In genomic region chr5:112077840-112078600, GRCm38 (mm10) we compare ENCODE assay signal across 9 mouse cellular contexts.
DNase-seq lines count a peak whose midpoint lies in the region; ATAC-seq and TF ChIP-seq lines count a peak whose summit lies in the region.
"Had no signal": no experiment of that assay in that cellular context is flagged by ENCODE, and none has a peak within 500 bp of the region (broad histone marks: within the 10 kb centered on the region; RNA-seq: fewer than 3 reads in every experiment).

No protein-coding gene starts in this region.

- no peaks in the 10 kb centered on the region for H3K36me3 ChIP-seq in kidney, embryonic 16.5 days (ENCODE audit: insufficient read depth, low read length)
- no peaks in the 10 kb centered on the region for H3K36me3 ChIP-seq in MEL (ENCODE audit: control insufficient read depth in 1 of 2, insufficient read depth in 2 of 2, low read length in 2 of 2)
- H3K36me3 ChIP-seq: embryonic facial prominence, embryonic 15.5 days had no signal

- peak; percentile 15 for DNase-seq in kidney, adult 9 months
- DNase-seq in MEL (ENCODE audit: low read depth, low spot score) = peak; percentile 10
- DNase-seq in c-Kit-positive CD71-positive TER-119-positive erythroid progenitor cells, embryonic 14.5 days (ENCODE audit: low spot score) = peak; percentile 3
- DNase-seq in layer of hippocampus, postnatal 10 days (ENCODE audit: low spot score in 2 of 2) = peak; percentile 70 to 72
- peak; percentile 67 for DNase-seq in retina, postnatal 7 days (ENCODE audit: low read depth, low spot score)
- no peak for DNase-seq in Muller cell, postnatal 12 days (ENCODE audit: inconsistent ontology term)
- no peak for DNase-seq in ovary, postnatal 10 days (ENCODE audit: low spot score)

- no peak for TF ChIP-seq RAD21 in MEL (IDR thresholded peaks at IDR 0.05; ENCODE audit: low read depth, low read length)

- H3K27me3 ChIP-seq in kidney, embryonic 16.5 days (ENCODE audit: insufficient read depth, low read length) = no peaks in the 10 kb centered on the region
- no peaks in the 10 kb centered on the region for H3K27me3 ChIP-seq in MEL (ENCODE audit: control insufficient read depth in 1 of 2, insufficient read depth in 2 of 2, low read length in 2 of 2)

- TF ChIP-seq POLR2A in MEL (IDR thresholded peaks at IDR 0.05; ENCODE audit: control insufficient read depth in 1 of 2, insufficient read depth in 1 of 2, low read depth in 1 of 2, low read length in 2 of 2, poor library complexity in 1 of 2) = no peak

- no peaks in the 10 kb centered on the region for H3K4me1 ChIP-seq in kidney, embryonic 16.5 days (ENCODE audit: insufficient read depth, low read length)
- H3K4me1 ChIP-seq in MEL (ENCODE audit: control insufficient read depth in 1 of 2, insufficient read depth in 2 of 2, low read length in 2 of 2) = no peaks in the 10 kb centered on the region
- H3K4me1 ChIP-seq: embryonic facial prominence, embryonic 15.5 days had no signal

- H3K9ac ChIP-seq in kidney, embryonic 16.5 days (replicated peaks; ENCODE audit: low read length) = no peak overlapping the region
- H3K9ac ChIP-seq in MEL (ENCODE audit: control insufficient read depth, low read depth, low read length, poor library complexity, severe bottlenecking) = no peak overlapping the region
- H3K9ac ChIP-seq: embryonic facial prominence, embryonic 15.5 days had no signal

- H3K4me2 ChIP-seq in kidney, embryonic 16.5 days (replicated peaks; ENCODE audit: low read depth, low read length) = no peak overlapping the region
- H3K4me2 ChIP-seq: embryonic facial prominence, embryonic 15.5 days had no signal

- peak in 1 of 3 experiments; percentile 36; a peak in 4 of 6 replicates for TF ChIP-seq CTCF in MEL (IDR thresholded peaks at IDR 0.05 in 2 of 3, conservative IDR thresholded peaks at IDR 0.05 in 1 of 3; ENCODE audit: control insufficient read depth in 1 of 3, insufficient read depth in 1 of 3, low read depth in 2 of 3, low read length in 3 of 3, poor library complexity in 1 of 3, severe bottlenecking in 1 of 3)

- H3K4me3 ChIP-seq in kidney, embryonic 16.5 days (ENCODE audit: low read length) = no peak overlapping the region
- H3K4me3 ChIP-seq in MEL (ENCODE audit: control insufficient read depth in 1 of 2, insufficient read depth in 1 of 2, low read depth in 2 of 2, low read length in 2 of 2) = no peak overlapping the region
- H3K4me3 ChIP-seq: embryonic facial prominence, embryonic 15.5 days had no signal

- H3K27ac ChIP-seq in kidney, embryonic 16.5 days (ENCODE audit: low read length) = no peak overlapping the region
- no peak overlapping the region for H3K27ac ChIP-seq in MEL (ENCODE audit: control insufficient read depth, low read depth, low read length)
- H3K27ac ChIP-seq: embryonic facial prominence, embryonic 15.5 days had no signal

- 83% methylated on average over 19 of the region's 19 CpGs for WGBS in kidney, embryonic 16.5 days

- no peak for ATAC-seq in kidney, embryonic 16.5 days (ENCODE audit: low FRiP score, low TSS enrichment)

- H3K9me3 ChIP-seq in kidney, embryonic 16.5 days (ENCODE audit: low read length) = no peaks in the 10 kb centered on the region; the same call in 1 of the 2 replicates
- H3K9me3 ChIP-seq in MEL (replicated peaks; ENCODE audit: insufficient read depth, low read length) = no peaks in the 10 kb centered on the region
- H3K9me3 ChIP-seq: embryonic facial prominence, embryonic 15.5 days had no signal

- no peaks in the 10 kb centered on the region for H3K79me2 ChIP-seq in MEL (ENCODE audit: control insufficient read depth, insufficient read depth, low read length, poor library complexity)

- no peak for TF ChIP-seq EP300 in MEL (IDR thresholded peaks at IDR 0.05; ENCODE audit: low read depth in 1 of 2, low read length in 2 of 2)

TF ChIP-seq in MEL, 35 proteins besides CTCF, POLR2A, EP300 and RAD21:
- TF ChIP-seq MAX (IDR thresholded peaks at IDR 0.05; ENCODE audit: low read length) (no peak), RCOR1 (IDR thresholded peaks at IDR 0.05; ENCODE audit: low read depth, low read length) (no peak), SIN3A (IDR thresholded peaks at IDR 0.05; ENCODE audit: low read length) (no peak), NRF1 (IDR thresholded peaks at IDR 0.05; ENCODE audit: insufficient read depth, low read depth, low read length, poor library complexity, severe bottlenecking) (no peak)

Comparison
In these comparisons a context has a peak if more than half of its experiments do, and no peak if none do; other contexts are left out.
1. DNase-seq: peak in kidney, adult 9 months (single experiment), MEL (single experiment), c-Kit-positive CD71-positive TER-119-positive erythroid progenitor cells, embryonic 14.5 days (single experiment), layer of hippocampus, postnatal 10 days (2 of 2) and retina, postnatal 7 days (single experiment); none in Muller cell, postnatal 12 days (single experiment) and ovary, postnatal 10 days (single experiment).